Mouse (Mus musculus): Measurements from ENCODE around the gene Cnot2. TPM values are rescaled to one million over a fixed set of nuclear protein-coding genes. Genes with fewer than 3 reads are reported as not detected.
"Not testable (repeated sequence)": the region's sequence is repeated elsewhere in the genome, so short reads cannot be mapped to it uniquely, and the experiment has no call there.

The Cnot2 gene
- polyA plus RNA-seq, 1 experiment from 2014 or later: 104 TPM

GRCm38 (mm10) chr10:116581719-116582481 is 589 bp upstream of the Cnot2 start:
- 0% methylated on average over 57 of the region's 67 CpGs for WGBS
- ATAC-seq (ENCODE audit: insufficient number of reproducible peaks, insufficient read depth, low FRiP score, low read depth): peak; percentile 78

GRCm38 (mm10) chr10:116580591-116581358 is 536 bp downstream of the Cnot2 start:
- peak overlapping the region; percentile 46 for H3K4me2 ChIP-seq (replicated peaks; ENCODE audit: low read depth, low read length)
- no peaks in the 10 kb centered on the region for H3K9me3 ChIP-seq (ENCODE audit: control insufficient read depth, low read depth, low read length)
- no peaks in the 10 kb centered on the region for H3K27me3 ChIP-seq (ENCODE audit: control insufficient read depth, insufficient read depth, low read length)
- under 1% methylated on average over 53 of the region's 71 CpGs for WGBS
- no peaks in the 10 kb centered on the region for H3K36me3 ChIP-seq (ENCODE audit: control insufficient read depth, insufficient read depth, low read length)
- H3K9ac ChIP-seq (replicated peaks; ENCODE audit: low read depth, low read length): peak overlapping the region; percentile 91
- H3K4me1 ChIP-seq (ENCODE audit: control insufficient read depth, insufficient read depth, low read length): no peaks in the 10 kb centered on the region
- peak overlapping the region; percentile 99 for H3K27ac ChIP-seq (ENCODE audit: low read length)
- peak overlapping the region; percentile 97 for H3K4me3 ChIP-seq (ENCODE audit: low read depth, low read length)
- peak; percentile 72; the same call in 1 of the 2 replicates for ATAC-seq (ENCODE audit: insufficient number of reproducible peaks, insufficient read depth, low FRiP score, low read depth)

More at GRCm38 (mm10) chr10:116581719-116582481, 589 bp upstream of the Cnot2 start:
- Histone ChIP-seq H3K36me3 (ENCODE audit: control insufficient read depth, insufficient read depth, low read length) (no peaks in the 10 kb centered on the region), H3K9ac (replicated peaks; ENCODE audit: low read depth, low read length) (peak overlapping the region; percentile 91), H3K27ac (ENCODE audit: low read length) (peak overlapping the region; percentile 99), H3K4me1 (ENCODE audit: control insufficient read depth, insufficient read depth, low read length) (no peaks in the 10 kb centered on the region), H3K9me3 (ENCODE audit: control insufficient read depth, low read depth, low read length) (no peaks in the 10 kb centered on the region), H3K4me2 (replicated peaks; ENCODE audit: low read depth, low read length) (peak overlapping the region; percentile 83), H3K27me3 (ENCODE audit: control insufficient read depth, insufficient read depth, low read length) (no peaks in the 10 kb centered on the region), H3K4me3 (ENCODE audit: low read depth, low read length) (peak overlapping the region; percentile 97)

- peak overlapping the region; percentile 97; the same call in 1 of the 2 replicates for H3K4me3 ChIP-seq (ENCODE audit: low read depth, low read length)
- H3K4me2 ChIP-seq (replicated peaks; ENCODE audit: low read depth, low read length): peak overlapping the region; percentile 46
- no peaks in the 10 kb centered on the region for H3K27me3 ChIP-seq (ENCODE audit: control insufficient read depth, insufficient read depth, low read length)
- no peak for ATAC-seq (ENCODE audit: insufficient number of reproducible peaks, insufficient read depth, low FRiP score, low read depth)
- no peak overlapping the region for H3K27ac ChIP-seq (ENCODE audit: low read length)
- no peaks in the 10 kb centered on the region for H3K9me3 ChIP-seq (ENCODE audit: control insufficient read depth, low read depth, low read length)
- no peaks in the 10 kb centered on the region for H3K36me3 ChIP-seq (ENCODE audit: control insufficient read depth, insufficient read depth, low read length)
- no peak overlapping the region for H3K9ac ChIP-seq (replicated peaks; ENCODE audit: low read depth, low read length)
- 0 out of 2 replicates have a peak, but pooled peaks cover 2% of the 10 kb centered on the region for H3K4me1 ChIP-seq (ENCODE audit: control insufficient read depth, insufficient read depth, low read length)
These were observed 1.8 kb downstream of the Cnot2 start for GRCm38 (mm10) chr10:116579478-116579877.

- Histone ChIP-seq H3K9ac (replicated peaks; ENCODE audit: low read depth, low read length) (no peak overlapping the region), H3K4me3 (ENCODE audit: low read depth, low read length) (no peak overlapping the region), H3K36me3 (ENCODE audit: control insufficient read depth, insufficient read depth, low read length) (no peaks in the 10 kb centered on the region), H3K27ac (ENCODE audit: low read length) (no peak overlapping the region), H3K9me3 (ENCODE audit: control insufficient read depth, low read depth, low read length) (no peaks in the 10 kb centered on the region), H3K27me3 (ENCODE audit: control insufficient read depth, insufficient read depth, low read length) (no peaks in the 10 kb centered on the region), H3K4me2 (replicated peaks; ENCODE audit: low read depth, low read length) (no peak overlapping the region), H3K4me1 (ENCODE audit: control insufficient read depth, insufficient read depth, low read length) (0 out of 2 replicates have a peak, but pooled peaks cover 3% of the 10 kb centered on the region)
- ATAC-seq (ENCODE audit: insufficient number of reproducible peaks, insufficient read depth, low FRiP score, low read depth): no peak
These were observed 2.9 kb downstream of the Cnot2 start for GRCm38 (mm10) chr10:116578375-116578774.

DNA sequence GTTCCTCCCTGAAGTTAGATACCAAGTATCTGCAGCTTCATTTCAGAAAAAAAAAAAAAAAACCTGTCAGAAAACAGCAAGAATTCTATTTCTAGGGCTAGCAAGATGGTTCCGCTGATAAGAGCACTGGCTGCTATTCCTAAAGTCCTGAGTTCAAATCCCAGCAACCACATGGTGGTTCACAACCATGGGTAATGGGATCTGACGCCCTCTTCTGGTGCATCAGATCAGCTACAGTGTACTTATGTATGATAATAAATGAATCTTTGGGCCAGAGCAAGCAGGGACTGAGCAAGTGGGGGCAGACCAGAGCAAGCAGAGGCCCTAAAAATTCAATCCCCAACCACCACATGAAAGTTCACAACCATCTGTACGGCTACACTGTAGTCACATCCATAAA is 4.1 kb downstream of the Cnot2 start:
- no peak overlapping the region for H3K4me2 ChIP-seq (replicated peaks; ENCODE audit: low read depth, low read length)
- H3K4me3 ChIP-seq (ENCODE audit: low read depth, low read length): no peak overlapping the region
- no peaks in the 10 kb centered on the region for H3K27me3 ChIP-seq (ENCODE audit: control insufficient read depth, insufficient read depth, low read length)
- H3K4me1 ChIP-seq (ENCODE audit: control insufficient read depth, insufficient read depth, low read length): 0 out of 2 replicates have a peak, but pooled peaks cover 3% of the 10 kb centered on the region
- no peaks in the 10 kb centered on the region for H3K9me3 ChIP-seq (ENCODE audit: control insufficient read depth, low read depth, low read length)
- WGBS: 83% methylated on average over 3 of the region's 3 CpGs
- no peaks in the 10 kb centered on the region for H3K36me3 ChIP-seq (ENCODE audit: control insufficient read depth, insufficient read depth, low read length)
- no peak overlapping the region for H3K27ac ChIP-seq (ENCODE audit: low read length)
- H3K9ac ChIP-seq (replicated peaks; ENCODE audit: low read depth, low read length): no peak overlapping the region
- no peak for ATAC-seq (ENCODE audit: insufficient number of reproducible peaks, insufficient read depth, low FRiP score, low read depth)

DNA sequence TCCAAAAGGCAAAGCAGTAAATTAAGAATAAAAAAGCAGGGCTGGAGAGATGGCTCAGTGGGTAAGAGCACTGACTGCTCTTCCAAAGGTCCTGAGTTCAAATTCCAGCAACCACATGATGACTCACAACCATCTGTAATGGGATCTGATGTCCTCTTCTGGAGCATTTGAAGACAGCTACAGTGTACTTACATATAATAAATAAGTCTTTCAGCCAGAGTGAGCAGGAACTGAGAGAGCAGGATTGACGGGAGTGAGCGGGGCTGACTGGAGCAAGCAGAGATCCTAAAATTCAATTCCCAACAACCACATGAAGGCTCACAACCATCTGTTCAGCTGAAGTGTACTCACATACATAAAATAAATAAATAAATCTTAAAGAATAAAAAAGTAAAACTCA is 5.2 kb downstream of the Cnot2 start:
- H3K9ac ChIP-seq (replicated peaks; ENCODE audit: low read depth, low read length); H3K4me1 ChIP-seq (ENCODE audit: control insufficient read depth, insufficient read depth, low read length); H3K27ac ChIP-seq (ENCODE audit: low read length); H3K4me2 ChIP-seq (replicated peaks; ENCODE audit: low read depth, low read length); H3K36me3 ChIP-seq (ENCODE audit: control insufficient read depth, insufficient read depth, low read length); H3K4me3 ChIP-seq (ENCODE audit: low read depth, low read length); ATAC-seq (ENCODE audit: insufficient number of reproducible peaks, insufficient read depth, low FRiP score, low read depth); H3K9me3 ChIP-seq (ENCODE audit: control insufficient read depth, low read depth, low read length); H3K27me3 ChIP-seq (ENCODE audit: control insufficient read depth, insufficient read depth, low read length): not testable (repeated sequence)
- 86% methylated on average over 2 of the region's 2 CpGs for WGBS

- no peak overlapping the region for H3K27ac ChIP-seq (ENCODE audit: low read length)
- H3K9me3 ChIP-seq (ENCODE audit: control insufficient read depth, low read depth, low read length): no peaks in the 10 kb centered on the region
- H3K36me3 ChIP-seq (ENCODE audit: control insufficient read depth, insufficient read depth, low read length): no peaks in the 10 kb centered on the region
- H3K4me1 ChIP-seq (ENCODE audit: control insufficient read depth, insufficient read depth, low read length): 0 out of 2 replicates have a peak, but pooled peaks cover 3% of the 10 kb centered on the region
- WGBS: 74% methylated on average over 7 of the region's 7 CpGs
- no peak overlapping the region for H3K4me2 ChIP-seq (replicated peaks; ENCODE audit: low read depth, low read length)
- H3K4me3 ChIP-seq (ENCODE audit: low read depth, low read length): no peak overlapping the region
- H3K9ac ChIP-seq (replicated peaks; ENCODE audit: low read depth, low read length): no peak overlapping the region
- H3K27me3 ChIP-seq (ENCODE audit: control insufficient read depth, insufficient read depth, low read length): no peaks in the 10 kb centered on the region
- ATAC-seq (ENCODE audit: insufficient number of reproducible peaks, insufficient read depth, low FRiP score, low read depth): no peak
These were observed 10.8 kb downstream of the Cnot2 start for GRCm38 (mm10) chr10:116570526-116570925.

GRCm38 (mm10) chr10:116568539-116568938 is 12.8 kb downstream of the Cnot2 start:
- Histone ChIP-seq H3K4me2 (replicated peaks; ENCODE audit: low read depth, low read length) (no peak overlapping the region), H3K9me3 (ENCODE audit: control insufficient read depth, low read depth, low read length) (no peaks in the 10 kb centered on the region), H3K4me1 (ENCODE audit: control insufficient read depth, insufficient read depth, low read length) (no peaks in the 10 kb centered on the region), H3K4me3 (ENCODE audit: low read depth, low read length) (no peak overlapping the region), H3K36me3 (ENCODE audit: control insufficient read depth, insufficient read depth, low read length) (no peaks in the 10 kb centered on the region), H3K9ac (replicated peaks; ENCODE audit: low read depth, low read length) (no peak overlapping the region), H3K27me3 (ENCODE audit: control insufficient read depth, insufficient read depth, low read length) (no peaks in the 10 kb centered on the region), H3K27ac (ENCODE audit: low read length) (no peak overlapping the region)
- 90% methylated on average over 1 of the region's 1 CpGs for WGBS
- no peak for ATAC-seq (ENCODE audit: insufficient number of reproducible peaks, insufficient read depth, low FRiP score, low read depth)
